Mouse (Mus musculus) adrenal gland, adult 2 months (tissue): ENCODE measurements around the gene Sept12. TPM values are rescaled to one million over a fixed set of nuclear protein-coding genes. Genes with fewer than 3 reads are reported as not detected.
A peak's percentile ranks its signal among the peaks of the same experiment; 100 is the strongest.

ENCODE experiments used
- DNase-seq: peaks from one replicate; pipeline ENCODE4 v3.0.0; 2021
- polyA plus RNA-seq: library from polyadenylated mRNA; depleted of rRNA; stranded (reverse); fragments of >200 nt; gene quantifications from 2 replicates; pipeline ENCODE4 v1.2.3, GENCODE M21; 2012
- total RNA-seq, 2 experiments: library from RNA; stranded (reverse); gene quantifications; 2 replicates each; pipeline ENCODE4 v1.2.3; 2021

Gene Sept12
- total and polyA plus RNA-seq, 3 experiments = not detected

DNA sequence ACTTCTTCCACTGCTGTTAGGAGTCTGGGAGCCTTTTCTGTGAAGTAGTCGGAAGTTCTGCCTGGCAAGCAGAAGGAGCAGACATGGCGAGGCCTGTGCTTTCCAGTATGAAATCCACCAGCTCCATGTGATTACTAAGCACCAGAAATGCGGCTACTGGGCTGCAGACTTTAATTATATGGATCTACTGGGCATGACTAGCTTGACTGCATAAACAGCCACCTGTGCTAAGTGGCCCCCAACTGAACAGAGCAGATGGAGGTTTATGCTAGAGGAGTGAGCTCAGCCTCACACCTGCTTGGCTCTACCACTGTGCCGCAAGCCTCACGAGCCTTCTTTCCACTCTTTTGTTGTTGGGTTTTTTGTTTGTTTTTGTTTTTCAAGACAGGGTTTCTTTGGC is 23.1 kb downstream of the Sept12 start:
- DNase-seq = no peak

DNA sequence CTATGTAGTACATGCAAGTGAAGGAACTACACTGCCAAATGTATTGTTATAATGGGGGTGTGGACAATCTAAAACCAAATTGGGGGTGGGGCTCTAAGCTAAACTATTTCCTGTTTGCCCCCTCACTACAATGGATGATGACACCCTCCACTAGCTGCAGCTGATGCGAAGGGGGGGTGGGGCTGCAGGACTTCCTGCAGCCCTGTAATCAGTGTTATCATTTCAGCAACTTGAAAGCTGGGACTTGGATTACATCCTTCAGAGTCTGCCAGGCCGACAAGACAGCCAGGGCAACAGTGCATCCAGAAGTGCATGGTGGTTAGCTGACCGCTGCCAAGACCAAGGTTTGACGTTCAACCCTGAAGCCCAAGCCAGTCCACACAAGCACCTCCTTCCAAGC is 26.0 kb downstream of the Sept12 start:
- DNase-seq = no peak

DNA sequence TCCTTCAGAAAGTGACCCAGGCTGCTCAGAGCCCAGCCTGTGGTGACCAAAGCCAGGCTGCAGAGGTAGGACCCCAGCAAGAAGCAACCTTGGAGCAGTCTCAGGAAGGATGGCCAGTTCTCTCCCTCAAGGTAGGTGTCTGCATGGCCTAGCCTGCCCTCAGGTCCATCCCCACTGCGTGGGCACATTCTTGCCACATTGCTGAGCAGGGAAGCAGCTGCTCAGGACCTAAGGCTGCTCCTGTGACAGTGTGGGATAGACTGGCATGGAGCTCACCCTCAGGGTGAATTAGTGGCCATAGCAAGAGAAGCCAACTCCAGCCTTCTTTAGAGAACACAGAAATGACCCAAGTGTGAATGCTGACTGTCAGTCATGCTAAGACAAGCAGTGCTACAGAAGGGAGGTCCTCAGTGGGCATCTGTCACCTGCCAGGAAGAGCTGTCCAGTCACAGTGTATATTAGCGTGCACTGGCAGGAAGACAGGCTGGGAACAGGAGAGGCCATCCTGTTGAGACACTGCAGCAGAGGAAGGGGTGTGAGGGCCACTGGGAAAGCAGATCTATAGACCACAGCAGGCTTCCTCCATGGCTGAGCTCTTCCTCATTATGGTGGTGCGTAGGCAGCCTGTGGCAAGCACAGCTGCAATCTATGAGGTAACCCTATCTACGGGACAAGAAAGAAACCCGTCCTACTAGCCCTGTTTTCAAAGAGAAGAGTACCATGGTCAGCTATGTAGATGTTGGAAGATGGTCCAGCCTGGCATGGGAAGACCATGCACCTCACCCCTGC is 28.4 kb downstream of the Sept12 start:
- DNase-seq = no peak

DNA sequence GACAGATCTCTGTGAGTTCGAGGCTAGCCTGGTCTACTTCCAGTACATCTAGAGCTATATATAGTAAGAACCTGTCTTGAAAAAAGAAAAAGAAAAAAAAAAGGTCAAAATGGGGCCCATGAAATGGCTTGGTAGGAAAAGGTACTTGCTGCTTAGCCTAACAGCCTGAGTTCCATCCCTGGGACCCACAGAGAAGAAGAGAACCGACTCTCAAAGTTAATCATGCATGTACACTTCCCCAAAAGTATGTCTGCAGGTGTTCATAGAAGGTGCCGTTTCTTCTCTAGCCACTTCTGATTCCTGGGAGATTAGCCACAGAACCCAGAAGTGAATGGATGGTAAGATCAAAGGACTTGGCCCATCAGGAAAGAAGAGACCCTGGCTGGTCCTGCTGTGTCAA is 29.2 kb downstream of the Sept12 start:
- no peak for DNase-seq

DNA sequence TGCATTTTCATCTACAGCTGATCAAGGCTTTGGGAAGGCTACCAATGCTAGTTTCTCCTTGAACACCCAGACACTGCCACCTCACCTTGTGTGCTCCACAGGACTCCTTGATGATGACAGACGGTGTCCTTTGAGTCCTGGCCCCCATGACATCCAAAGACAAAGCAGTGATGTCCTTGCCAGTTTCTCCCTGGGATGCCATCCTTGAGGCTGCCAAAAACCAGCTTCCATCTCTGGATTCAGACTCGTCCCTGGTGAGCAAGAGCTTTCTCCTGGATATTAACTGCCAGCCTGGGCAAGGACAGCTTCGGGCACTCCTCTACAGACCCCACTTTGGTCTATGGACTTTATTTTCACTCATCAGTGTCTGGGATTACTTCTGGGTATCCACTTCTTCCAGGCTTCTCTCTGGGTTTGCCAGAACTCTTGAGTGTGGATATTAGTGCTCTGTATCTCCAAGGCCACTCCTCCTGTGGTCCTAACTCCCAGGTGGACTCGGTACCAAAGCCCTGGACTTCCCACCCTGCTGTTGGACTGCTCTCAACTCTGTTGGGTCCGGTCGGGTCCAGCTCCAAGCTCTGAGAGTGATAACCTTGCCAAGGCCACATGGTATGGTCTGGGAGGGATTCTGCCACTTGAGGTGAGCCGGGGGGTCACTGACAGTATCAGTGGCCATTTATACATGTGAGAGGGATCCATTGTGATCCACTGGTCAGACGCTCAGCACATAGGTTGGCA is 32.1 kb downstream of the Sept12 start:
- DNase-seq = no peak

DNA sequence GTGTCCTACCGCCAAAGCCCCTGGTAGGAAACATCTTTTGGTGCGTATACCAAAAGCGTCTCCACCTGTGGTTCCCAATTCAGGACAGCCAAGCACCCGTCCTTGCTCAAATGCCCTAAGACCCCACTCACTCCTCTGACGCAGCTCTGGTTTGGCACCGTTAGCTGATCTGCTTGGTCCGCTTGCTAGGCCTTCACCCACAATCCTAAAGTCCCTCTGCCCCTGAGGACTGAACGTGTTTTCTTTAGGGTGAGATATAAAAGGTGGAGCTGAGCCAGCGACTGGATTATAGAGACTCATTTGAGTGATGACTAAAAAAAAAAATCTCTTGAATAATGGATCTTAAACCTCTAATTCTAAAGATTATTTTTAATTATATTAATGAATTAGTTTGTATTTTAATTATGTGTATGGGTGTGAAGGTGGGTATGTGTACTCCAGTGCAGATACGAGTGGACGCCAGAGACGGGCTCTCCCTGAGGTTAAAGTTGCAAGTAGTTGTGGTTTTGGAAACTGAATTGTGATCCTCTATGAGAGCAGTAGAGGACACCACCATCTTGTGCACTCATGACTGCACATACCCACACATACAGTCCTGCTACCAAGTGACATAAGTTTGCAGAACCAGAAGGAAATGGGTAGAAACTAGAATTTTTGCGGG is 32.8 kb downstream of the Sept12 start:
- no peak for DNase-seq

DNA sequence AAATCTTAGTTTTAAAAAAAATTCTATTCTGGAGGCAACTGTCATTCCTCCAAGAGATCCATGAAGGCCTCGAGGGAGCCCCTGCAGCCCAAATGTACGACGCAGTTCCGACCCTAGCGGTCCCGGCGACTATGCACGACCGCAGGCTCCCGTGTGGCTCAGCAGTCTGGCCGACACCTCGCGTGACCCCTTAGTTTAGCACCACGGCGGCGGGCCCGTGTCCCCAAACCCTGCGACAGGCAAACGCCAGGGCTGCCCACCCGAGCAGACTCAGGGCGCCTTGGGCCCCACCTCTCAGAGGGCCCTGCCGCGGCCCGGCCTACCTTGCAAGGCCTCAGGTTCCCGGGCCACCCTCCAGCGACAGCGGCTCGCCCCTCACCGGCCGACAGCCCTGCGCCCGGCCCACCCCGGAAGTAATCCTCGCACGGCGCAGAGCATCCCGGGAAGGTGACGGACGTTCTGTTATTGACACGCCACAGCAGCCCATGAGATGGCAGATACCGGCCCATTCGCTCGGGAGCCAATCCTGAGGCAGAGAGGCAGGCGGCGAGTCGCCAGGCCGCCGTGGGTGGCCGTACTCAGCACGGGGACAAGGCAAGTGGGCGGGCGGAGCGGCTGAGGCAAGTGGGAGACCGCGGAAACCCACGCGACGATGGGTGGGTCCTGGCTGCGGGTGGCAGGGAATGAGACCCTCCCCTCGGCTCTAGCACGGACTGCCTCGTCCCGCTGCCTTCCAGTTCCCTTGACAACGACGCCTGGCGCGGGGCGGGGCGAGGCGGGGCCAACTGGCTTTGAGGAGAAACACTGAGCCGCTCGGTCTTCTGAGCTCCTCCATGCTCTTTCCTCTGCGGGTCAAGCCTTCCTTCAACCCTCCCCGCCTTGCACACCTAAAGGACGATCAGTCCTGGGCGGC is 33.6 kb downstream of the Sept12 start, which contains the start of gene Anks3:
Anks3 (minus strand) TSS at position 409 of the 913 bp plus-strand sequence.
- DNase-seq = peak; percentile 99

DNA sequence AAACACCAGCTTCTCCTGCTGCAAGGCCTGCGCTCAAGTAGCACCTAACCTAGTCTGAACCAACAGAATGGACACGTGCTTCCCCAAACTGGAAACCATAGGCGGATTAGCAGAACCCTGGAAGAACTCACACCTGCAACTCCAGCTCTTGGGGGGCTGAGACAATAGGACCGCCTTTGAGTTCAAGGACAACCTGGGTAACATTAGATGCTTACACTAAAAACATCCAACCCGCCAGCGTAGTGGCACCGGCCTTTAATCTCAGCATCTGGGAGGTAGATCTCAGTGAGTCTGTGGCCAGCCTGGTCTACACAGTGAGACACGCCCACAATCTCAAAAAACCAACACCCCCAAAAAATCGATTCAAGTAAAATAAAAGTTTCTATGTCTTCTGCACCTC is 34.3 kb downstream of the Sept12 start:
- DNase-seq = no peak

DNA sequence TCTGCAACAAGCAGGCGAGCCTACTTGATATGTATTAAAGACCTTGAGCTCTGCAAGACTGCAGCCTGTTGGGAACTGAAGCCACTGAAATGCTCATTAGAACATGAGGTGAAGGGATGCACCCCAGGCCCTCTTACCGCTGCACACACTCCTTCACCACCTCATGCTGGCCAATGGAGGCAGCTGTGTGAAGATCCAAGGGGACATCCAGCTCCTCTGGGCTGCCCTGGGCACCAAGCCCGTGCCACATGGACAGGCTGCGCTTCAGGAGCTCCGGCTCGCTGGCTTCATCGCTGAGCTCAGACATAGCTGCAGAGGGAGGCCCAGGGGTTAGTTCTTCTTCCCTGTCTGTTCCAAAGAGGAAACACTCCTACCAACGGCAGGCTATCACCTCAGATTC is 37.4 kb downstream of the Sept12 start:
- DNase-seq = no peak

DNA sequence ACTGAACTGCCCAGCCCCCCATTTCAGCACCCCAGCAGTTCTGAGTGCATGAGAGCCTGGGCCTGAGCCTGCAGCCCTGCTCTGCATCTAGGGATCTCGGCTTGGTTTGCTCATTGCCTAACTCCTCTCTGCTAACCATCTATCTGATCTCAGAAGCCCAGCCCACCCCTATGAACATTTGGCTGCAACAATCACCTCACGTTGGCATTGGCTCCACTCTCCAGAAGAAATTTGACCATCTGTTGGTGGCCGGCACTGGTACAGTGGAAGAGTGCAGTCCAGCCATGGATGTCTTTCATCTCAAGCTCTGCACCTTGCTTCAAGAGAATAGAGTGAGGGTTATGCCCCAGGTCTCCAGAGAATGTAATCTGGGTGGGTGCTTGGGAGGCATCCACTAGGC is 40.2 kb downstream of the Sept12 start:
- no peak for DNase-seq

DNA sequence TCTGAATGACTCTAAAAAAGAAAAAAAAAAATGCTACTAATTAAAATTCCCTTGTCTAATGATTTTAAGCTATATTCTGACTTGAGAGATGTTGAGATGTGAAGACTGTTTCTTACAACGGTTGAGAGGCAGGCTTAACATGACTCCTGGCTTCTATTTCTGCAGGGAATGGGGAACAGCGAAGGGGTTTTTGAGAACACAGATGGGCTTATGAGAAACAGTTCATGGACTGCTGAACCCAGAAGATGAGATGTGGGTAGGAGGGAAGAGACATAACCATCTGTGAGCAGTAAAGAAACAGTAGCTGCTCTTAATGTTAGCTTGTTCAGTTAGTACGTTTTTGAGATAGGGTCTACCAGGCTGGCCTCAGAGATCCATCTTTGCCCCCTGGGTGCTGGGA is 41.0 kb downstream of the Sept12 start:
- no peak for DNase-seq

DNA sequence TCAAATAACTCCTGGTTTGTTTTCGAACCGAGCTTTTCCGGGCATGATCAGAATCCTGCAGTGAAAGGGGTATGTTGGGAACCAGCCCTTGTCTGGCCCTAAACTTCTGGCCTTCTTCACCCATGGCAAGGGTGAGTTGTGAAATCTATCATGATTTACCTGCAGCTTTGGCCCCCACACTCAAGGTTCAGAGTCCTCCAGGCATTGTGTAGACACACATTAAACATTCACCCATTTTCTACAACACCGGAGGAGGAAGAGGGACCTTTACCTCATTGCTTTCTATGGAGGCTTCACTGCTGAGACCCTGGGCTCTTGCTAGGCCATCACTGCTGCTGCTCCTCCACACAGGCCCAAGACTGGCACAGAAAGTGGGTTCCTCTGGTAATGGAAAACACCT is 50.3 kb downstream of the Sept12 start:
- no peak for DNase-seq

DNA sequence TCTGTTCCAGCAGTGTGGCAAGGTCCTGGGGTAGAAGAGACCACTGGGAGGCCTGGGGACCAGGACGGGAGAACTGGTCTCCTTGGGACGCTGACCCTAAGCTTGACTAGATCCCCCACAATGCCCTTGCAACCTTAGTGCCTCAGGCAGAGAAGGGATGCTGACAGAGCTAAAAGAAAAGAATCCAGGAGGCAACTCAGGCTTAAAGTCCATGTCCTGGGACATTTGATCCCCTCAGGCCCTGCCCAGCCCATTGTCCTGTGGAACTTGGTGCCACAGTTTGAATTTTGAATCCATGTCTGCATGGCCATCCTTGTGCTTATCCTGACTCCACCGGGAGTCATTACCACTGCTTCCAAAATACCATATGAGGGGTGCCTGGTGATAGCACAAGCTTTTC is 51.5 kb downstream of the Sept12 start:
- no peak for DNase-seq

DNA sequence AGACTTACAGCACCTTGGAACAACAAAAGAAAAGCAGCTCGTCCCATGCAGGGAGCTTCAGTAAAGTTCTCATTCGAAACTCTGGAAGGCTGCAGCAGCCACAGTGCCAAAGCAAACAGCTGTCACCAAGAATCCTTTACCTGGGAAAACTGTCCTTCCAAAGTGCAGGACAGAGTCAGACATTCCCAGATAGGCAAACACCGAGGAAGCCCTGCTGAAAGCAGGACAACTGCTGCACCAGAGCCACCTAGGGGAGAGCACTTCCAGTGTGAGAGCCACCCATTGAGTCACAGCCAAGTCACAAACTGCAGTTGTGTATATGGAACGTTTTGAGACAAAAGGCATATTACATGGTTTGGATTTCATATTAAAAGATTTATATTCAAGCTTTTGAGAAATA is 52.2 kb downstream of the Sept12 start:
- no peak for DNase-seq

DNA sequence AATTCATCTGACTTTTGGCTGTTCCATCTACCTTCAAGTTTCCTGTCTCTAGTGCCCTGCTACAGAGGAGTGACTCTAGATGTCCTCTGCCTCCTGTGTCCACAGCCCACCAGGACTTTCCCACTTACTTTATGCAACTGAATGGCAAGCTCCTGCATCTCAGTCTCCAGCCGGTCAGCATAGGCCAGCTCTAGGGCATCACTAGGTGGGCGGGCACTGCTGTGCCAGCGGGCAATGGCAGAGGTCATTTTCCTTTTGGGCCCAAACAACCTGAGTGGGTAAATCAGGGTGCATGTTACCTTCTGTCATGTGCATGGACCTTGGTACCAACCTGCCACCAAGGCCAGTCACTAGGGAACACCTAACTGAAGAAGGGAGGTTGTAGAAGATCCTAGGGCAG is 54.2 kb downstream of the Sept12 start:
- no peak for DNase-seq

DNA sequence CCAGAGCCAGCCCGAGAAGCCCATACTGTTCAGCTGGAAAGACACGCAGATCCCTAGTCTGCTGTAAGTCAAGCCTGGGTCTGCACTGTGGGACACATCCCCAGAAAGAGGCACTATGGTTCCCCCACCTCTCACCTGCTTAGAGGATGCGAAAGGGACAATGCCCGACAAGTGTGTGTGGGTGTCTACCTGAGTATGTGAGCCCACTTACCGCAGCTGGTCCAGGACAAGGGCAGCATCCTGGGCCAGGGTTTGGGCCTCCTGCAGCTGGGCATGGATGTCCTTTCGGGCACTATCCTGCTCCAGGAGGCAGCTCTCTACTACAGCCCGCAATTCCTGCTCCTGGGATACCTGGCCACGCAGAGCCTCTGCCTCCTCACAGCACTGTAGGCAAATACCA is 54.8 kb downstream of the Sept12 start:
- no peak for DNase-seq

DNA sequence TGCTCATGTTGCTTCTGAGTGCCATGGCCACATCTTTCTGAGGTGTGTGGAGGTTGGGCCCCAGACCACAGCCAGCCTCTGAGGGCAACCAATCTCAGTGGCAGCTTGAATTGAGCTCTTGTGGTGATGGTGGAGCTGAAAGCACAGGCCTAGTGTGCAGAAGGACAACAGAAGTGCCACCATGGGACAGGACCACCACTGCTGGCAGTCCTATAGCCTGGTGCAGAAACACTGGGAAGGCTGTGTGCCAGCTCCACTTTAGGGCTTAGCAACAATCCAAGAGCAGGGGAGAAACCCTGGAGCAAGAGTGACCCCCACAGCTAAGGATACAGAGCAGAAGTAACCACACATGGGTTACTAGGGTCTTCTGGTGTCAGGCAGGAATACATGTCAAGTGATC is 56.6 kb downstream of the Sept12 start:
- DNase-seq = no peak

DNA sequence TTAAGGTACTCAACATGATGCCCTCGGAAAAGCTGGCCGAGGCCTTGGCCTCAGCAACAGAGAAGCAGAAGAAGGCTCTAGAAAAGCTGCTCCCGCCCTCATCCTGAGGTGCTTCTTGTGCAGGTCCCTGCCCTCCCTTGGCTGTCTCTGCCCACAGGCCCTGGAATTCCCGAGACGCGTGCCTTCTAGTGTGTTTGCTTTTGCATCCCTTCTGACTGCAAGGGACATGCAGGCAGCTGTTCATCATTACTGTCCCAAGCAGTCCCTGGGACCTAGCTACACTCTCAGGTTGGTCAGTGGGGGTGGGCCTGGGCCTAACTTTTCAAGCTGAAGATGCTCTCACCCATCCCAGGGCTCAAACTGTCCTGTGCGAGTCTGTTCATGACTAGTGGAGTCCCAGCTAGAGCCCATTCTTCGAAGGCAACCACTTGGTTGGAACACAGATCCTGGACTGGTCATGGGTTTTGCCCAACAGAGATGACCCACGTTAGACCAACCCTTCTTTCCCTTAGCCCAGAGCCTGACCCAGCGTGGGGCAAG is 57.3 kb downstream of the Sept12 start:
- DNase-seq = no peak

DNA sequence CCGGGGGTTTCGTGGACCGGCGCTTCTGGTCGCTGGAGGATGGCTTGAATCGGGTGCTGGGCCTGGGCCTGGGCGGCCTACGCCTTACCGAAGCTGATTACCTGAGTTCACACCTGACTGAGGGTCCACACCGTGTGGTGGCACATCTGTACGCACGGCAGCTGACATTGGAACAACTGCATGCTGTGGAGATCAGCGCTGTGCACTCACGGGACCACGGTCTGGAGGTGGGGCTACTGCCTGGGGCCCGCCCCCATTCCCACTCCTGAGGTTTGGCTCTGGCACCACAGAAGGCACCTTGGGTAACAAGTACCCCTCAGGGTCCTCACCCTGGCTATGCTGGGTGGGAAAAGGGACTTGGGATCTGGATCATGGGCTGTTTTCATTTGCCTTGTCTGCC is 58.2 kb downstream of the Sept12 start:
- DNase-seq = peak; percentile 56

DNA sequence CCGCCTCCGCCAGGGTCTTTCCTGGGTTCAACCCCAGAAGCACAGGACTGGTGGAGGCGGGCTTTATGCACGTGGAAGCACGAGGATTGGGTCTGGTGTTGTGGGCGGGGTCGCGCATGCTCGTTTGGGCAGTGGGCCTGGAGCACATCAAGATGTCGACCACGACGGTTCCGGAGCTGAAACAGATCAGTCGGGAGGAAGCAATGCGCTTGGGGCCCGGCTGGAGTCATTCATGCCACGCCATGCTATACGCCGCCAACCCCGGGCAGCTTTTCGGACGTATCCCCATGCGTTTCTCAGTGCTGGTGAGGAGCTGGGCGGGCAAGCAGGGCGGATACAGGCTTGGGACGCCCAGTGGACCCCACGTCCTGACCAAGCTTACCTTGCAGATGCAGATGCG is 58.7 kb downstream of the Sept12 start:
- DNase-seq = peak; percentile 97

DNA sequence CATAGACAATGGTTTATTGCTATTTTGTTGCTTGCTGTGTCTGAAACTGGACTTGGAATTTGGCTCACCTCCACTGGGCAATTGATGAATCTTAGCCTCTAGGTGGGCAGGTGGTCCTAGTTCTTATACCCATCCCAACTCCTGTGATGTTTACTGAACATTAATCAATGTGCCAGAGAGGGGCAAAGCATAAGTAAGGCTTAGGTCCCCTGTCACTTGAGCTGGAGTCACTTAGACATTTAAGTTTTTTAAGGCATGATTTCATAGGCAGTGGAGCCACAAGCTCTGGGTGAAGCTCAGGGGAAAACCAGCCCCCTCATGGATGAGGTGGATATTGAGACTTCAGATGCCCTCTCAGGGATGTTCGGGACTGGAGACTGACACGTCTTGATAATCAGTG is 59.2 kb downstream of the Sept12 start, which contains the start of gene Nudt16l1:
Nudt16l1 (plus strand) TSS at position 301 of the 400 bp plus-strand sequence.
- DNase-seq = no peak
